Mouse (Mus musculus) liver, adult 2 months (tissue): ENCODE results near the gene Sgip1.

Source experiments
- CTCF ChIP-seq: fragments of 200-500 bp; IDR thresholded peaks from 2 replicates; pipeline ENCODE4 v1.5.1; 2011; ENCODE audit warnings: low read depth, low read length, control low read depth
- POLR2A ChIP-seq: fragments of 200-500 bp; IDR thresholded peaks from 2 replicates; pipeline ENCODE4 v1.6.1; 2011; ENCODE audit warnings: low read length, control low read depth; ENCODE audit not compliant: insufficient read depth; ENCODE audit errors: extremely low read depth

- TF ChIP-seq CTCF (no peak), POLR2A (no peak)
Observed at GRCm38 (mm10) chr4:102887770-102888689, 146.9 kb downstream of the Sgip1 start.
